Mouse (Mus musculus) neural tube, embryonic 11.5 days (tissue): ENCODE measurements at regions not wholly inside any gene's neighbourhood (a gene's known extent, or its start where the extent isn't known, plus 50 kb on each side); places are given as distances from the start of the nearest gene placed in this dataset.

Experiments
- ATAC-seq: fragments of 200-750 bp; cut with Nextera tagmentation; 2 replicates; pipeline ENCODE4 v1.8.0; 2017; ENCODE audit warnings: moderate number of reproducible peaks, mild to moderate bottlenecking, moderate TSS enrichment, moderate library complexity; ENCODE audit not compliant: insufficient read depth, low FRiP score, low TSS enrichment
- DNase-seq: peaks from one replicate; pipeline ENCODE4 v3.0.0-alpha.2; 2015; ENCODE audit warnings: low spot score
- H3K27ac ChIP-seq: fragments of 300-500 bp; sonication (generic); 2 replicates; pipeline ENCODE4 v1.5.1; 2014; ENCODE audit warnings: low read depth, mild to moderate bottlenecking, low read length
- H3K27me3 ChIP-seq: fragments of 300-500 bp; sonication (generic); 2 replicates; pipeline ENCODE4 v1.6.1; 2014; ENCODE audit warnings: mild to moderate bottlenecking, low read length, mixed read lengths; ENCODE audit not compliant: control insufficient read depth, insufficient read depth
- H3K36me3 ChIP-seq: fragments of 300-500 bp; sonication (generic); 2 replicates; pipeline ENCODE4 v1.6.1; 2014; ENCODE audit warnings: mild to moderate bottlenecking, low read length, moderate library complexity, mixed read lengths; ENCODE audit not compliant: control insufficient read depth, insufficient read depth
- H3K4me1 ChIP-seq: fragments of 300-500 bp; sonication (generic); 2 replicates; pipeline ENCODE4 v1.6.1; 2014; ENCODE audit warnings: low read length, mixed read lengths; ENCODE audit not compliant: control insufficient read depth, insufficient read depth
- H3K4me2 ChIP-seq: fragments of 300-500 bp; sonication (generic); 2 replicates; pipeline ENCODE4 v1.6.1; 2014; ENCODE audit warnings: low read depth, mild to moderate bottlenecking, moderate library complexity
- H3K4me3 ChIP-seq: fragments of 300-500 bp; sonication (generic); 2 replicates; pipeline ENCODE4 v1.5.1; 2014; ENCODE audit warnings: low read depth, low read length
- H3K9ac ChIP-seq: fragments of 300-500 bp; sonication (generic); 2 replicates; pipeline ENCODE4 v1.6.1; 2014; ENCODE audit warnings: mild to moderate bottlenecking, low read length
- H3K9me3 ChIP-seq: fragments of 300-500 bp; sonication (generic); 2 replicates; pipeline ENCODE4 v1.6.1; 2016; ENCODE audit warnings: low read length; ENCODE audit not compliant: control insufficient read depth
- whole genome bisulfite sequencing: fragments of 180-500 bp; shearing (Covaris S2); extraction: QIAGEN DNeasy Blood & Tissue Kit; methylation state at CpG from one replicate; pipeline ENCODE4 v1.1.7; 2014; 5-methylcytosine and 5-hydroxymethylcytosine counted together

DNA sequence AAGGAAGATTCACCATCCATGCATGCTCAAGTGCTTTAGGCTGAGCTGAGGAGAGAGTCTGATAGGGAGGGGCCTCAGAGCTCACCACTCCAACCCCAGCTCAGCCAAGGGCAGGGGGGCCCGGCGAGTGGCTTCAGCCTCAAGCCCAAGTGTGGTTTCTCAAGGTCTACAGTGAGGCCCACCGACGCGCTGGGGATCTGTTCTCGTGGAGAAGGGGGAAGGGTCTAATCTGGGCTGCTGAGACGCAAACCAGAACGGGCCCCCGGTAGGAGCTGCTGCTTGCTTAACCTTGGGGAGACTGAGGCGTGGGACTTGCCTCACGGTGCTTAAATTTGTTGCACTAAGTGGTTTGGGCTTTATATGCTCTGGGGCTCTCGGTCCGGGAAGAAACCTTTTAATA lies 70.9 kb downstream of the Asb1 start:
- Histone ChIP-seq H3K4me3 (no peak overlapping the region), H3K9ac (no peak overlapping the region), H3K9me3 (no peaks in the 10 kb centered on the region), H3K4me1 (no peaks in the 10 kb centered on the region), H3K4me2 (no peak overlapping the region), H3K27ac (no peak overlapping the region), H3K36me3 (no peaks in the 10 kb centered on the region), H3K27me3 (no peaks in the 10 kb centered on the region)
- ATAC-seq = no peak
- WGBS = 69% methylated on average over 13 of the region's 13 CpGs
- no peak for DNase-seq

GRCm38 (mm10) chr1:91611694-91612093 lies 71.3 kb downstream of the Asb1 start:
- H3K36me3 ChIP-seq = no peaks in the 10 kb centered on the region
- no peak overlapping the region for H3K4me2 ChIP-seq
- H3K9ac ChIP-seq = no peak overlapping the region
- ATAC-seq (no peak), DNase-seq (no peak)
- no peaks in the 10 kb centered on the region for H3K4me1 ChIP-seq
- H3K9me3 ChIP-seq = no peaks in the 10 kb centered on the region
- no peaks in the 10 kb centered on the region for H3K27me3 ChIP-seq
- H3K4me3 ChIP-seq = no peak overlapping the region
- H3K27ac ChIP-seq = no peak overlapping the region
- WGBS = 61% methylated on average over 16 of the region's 16 CpGs

DNA sequence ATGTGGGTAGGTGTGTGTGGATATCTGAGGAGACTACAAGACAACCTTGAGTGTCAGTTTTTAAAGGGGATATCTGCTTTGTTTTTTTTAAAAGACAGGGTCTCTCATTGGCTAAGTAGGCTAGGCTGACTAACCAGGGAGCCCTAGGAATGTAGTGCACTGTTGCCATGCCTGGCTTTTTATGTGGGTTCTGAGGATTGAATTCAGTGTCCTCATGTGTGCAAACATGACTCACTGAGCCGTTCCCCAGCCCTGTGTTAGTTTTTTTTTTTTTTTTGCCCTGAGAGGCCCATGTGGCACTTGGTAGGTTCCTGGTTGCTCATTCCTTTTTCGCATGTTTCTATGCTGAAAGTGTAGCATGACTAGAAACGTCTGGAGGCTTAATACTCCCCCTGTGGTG lies 72.6 kb downstream of the Asb1 start:
- Histone ChIP-seq H3K9ac (no peak overlapping the region), H3K27ac (no peak overlapping the region), H3K4me2 (no peak overlapping the region), H3K9me3 (no peaks in the 10 kb centered on the region), H3K36me3 (no peaks in the 10 kb centered on the region), H3K4me3 (no peak overlapping the region), H3K4me1 (no peaks in the 10 kb centered on the region), H3K27me3 (no peaks in the 10 kb centered on the region)
- WGBS = 73% methylated on average over 3 of the region's 3 CpGs
- ATAC-seq = no peak
- no peak for DNase-seq

DNA sequence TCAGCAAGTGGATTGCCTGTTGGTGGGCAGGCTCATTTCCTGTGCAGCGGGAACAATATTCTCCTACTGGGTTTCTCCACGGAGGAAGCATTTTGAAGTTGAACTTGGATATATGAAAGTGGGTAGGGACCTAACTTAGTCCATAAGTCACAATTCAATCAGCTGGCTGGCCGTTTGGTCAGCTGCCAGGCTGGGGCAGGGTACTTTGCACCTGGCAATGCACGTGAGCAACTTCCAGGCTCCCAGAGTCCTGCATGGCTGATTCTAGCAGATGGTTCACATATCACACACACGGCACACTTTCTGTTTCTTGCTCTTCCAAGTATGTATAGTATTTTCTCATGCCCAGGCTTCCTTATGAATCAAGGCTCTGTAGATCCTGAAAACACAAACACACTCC lies 75.1 kb downstream of the Asb1 start:
- no peak for ATAC-seq
- Histone ChIP-seq H3K4me2 (no peak overlapping the region), H3K27me3 (no peaks in the 10 kb centered on the region), H3K9me3 (no peaks in the 10 kb centered on the region), H3K36me3 (no peaks in the 10 kb centered on the region), H3K4me3 (no peak overlapping the region), H3K4me1 (no peaks in the 10 kb centered on the region), H3K27ac (no peak overlapping the region), H3K9ac (no peak overlapping the region)
- no peak for DNase-seq
- 73% methylated on average over 5 of the region's 5 CpGs for WGBS

GRCm38 (mm10) chr1:91618527-91619135 lies 78.3 kb downstream of the Asb1 start:
- H3K4me3 ChIP-seq = no peak overlapping the region
- DNase-seq (no peak), ATAC-seq (no peak)
- H3K36me3 ChIP-seq = no peaks in the 10 kb centered on the region
- H3K9ac ChIP-seq = no peak overlapping the region
- no peaks in the 10 kb centered on the region for H3K4me1 ChIP-seq
- 79% methylated on average over 14 of the region's 14 CpGs for WGBS
- H3K27ac ChIP-seq = no peak overlapping the region
- H3K4me2 ChIP-seq = no peak overlapping the region
- no peaks in the 10 kb centered on the region for H3K27me3 ChIP-seq
- no peaks in the 10 kb centered on the region for H3K9me3 ChIP-seq

DNA sequence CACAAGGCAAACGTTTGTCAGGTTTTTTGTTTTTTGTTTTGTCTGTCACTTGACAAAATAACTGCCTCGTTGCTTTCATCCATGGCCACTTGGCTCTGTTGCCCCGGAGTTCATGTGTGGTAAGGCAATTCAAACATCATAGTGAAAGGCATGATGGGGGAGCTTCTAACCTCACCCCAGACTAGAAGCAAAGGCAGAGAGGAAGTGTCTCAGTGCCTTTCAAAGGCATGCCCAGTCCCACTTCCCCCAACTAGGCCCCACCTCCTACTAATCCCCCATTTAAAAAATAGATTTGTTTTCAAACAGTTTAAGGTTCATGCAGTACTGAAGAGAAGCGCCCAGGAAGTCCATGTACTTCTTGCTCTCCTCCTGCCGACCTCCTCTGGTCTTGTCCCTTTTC lies 80.8 kb downstream of the Asb1 start:
- Histone ChIP-seq H3K4me3 (no peak overlapping the region), H3K4me2 (no peak overlapping the region), H3K9me3 (no peaks in the 10 kb centered on the region), H3K9ac (no peak overlapping the region), H3K27ac (no peak overlapping the region), H3K36me3 (no peaks in the 10 kb centered on the region), H3K4me1 (no peaks in the 10 kb centered on the region), H3K27me3 (no peaks in the 10 kb centered on the region)
- WGBS = 80% methylated on average over 5 of the region's 5 CpGs
- no peak for ATAC-seq
- no peak for DNase-seq

GRCm38 (mm10) chr1:91622874-91623273 lies 82.5 kb downstream of the Asb1 start:
- Histone ChIP-seq H3K36me3 (no peaks in the 10 kb centered on the region), H3K9ac (no peak overlapping the region), H3K27ac (no peak overlapping the region), H3K4me1 (no peaks in the 10 kb centered on the region), H3K9me3 (no peaks in the 10 kb centered on the region), H3K4me3 (no peak overlapping the region), H3K4me2 (no peak overlapping the region), H3K27me3 (no peaks in the 10 kb centered on the region)
- no peak for DNase-seq
- no peak for ATAC-seq
- 92% methylated on average over 5 of the region's 5 CpGs for WGBS

GRCm38 (mm10) chr1:91624028-91624427 lies 83.7 kb downstream of the Asb1 start:
- H3K9ac ChIP-seq = no peak overlapping the region
- WGBS = 67% methylated on average over 8 of the region's 8 CpGs
- no peak for ATAC-seq
- H3K27me3 ChIP-seq = no peaks in the 10 kb centered on the region
- no peak overlapping the region for H3K4me3 ChIP-seq
- H3K9me3 ChIP-seq = no peaks in the 10 kb centered on the region
- DNase-seq = no peak
- no peaks in the 10 kb centered on the region for H3K36me3 ChIP-seq
- no peaks in the 10 kb centered on the region for H3K4me1 ChIP-seq
- H3K27ac ChIP-seq = no peak overlapping the region
- no peak overlapping the region for H3K4me2 ChIP-seq

- no peaks in the 10 kb centered on the region for H3K36me3 ChIP-seq
- no peak overlapping the region for H3K9ac ChIP-seq
- DNase-seq (no peak), ATAC-seq (no peak)
- H3K4me3 ChIP-seq = no peak overlapping the region
- H3K27ac ChIP-seq = no peak overlapping the region
- WGBS = 82% methylated on average over 11 of the region's 11 CpGs
- H3K9me3 ChIP-seq = no peaks in the 10 kb centered on the region
- no peaks in the 10 kb centered on the region for H3K27me3 ChIP-seq
- no peaks in the 10 kb centered on the region for H3K4me1 ChIP-seq
- H3K4me2 ChIP-seq = no peak overlapping the region
Measured at GRCm38 (mm10) chr1:91624531-91625300, 84.4 kb downstream of the Asb1 start.
